Mouse (Mus musculus): Measurements from ENCODE around the gene Gm43517. TPM values are rescaled to one million over a fixed set of nuclear protein-coding genes. Genes with fewer than 3 reads are reported as not detected.

The Gm43517 gene
- not detected in 2 replicates for polyA plus RNA-seq (2012; rRNA removed; ENCODE audit: low replicate concordance)

GRCm38 (mm10) chr12:49384876-49385630, at the start of gene Gm43517:
Gene Gm43517 (plus strand): TSS chr12:49385174.

GRCm38 (mm10) chr12:49382565-49383520, 2.1 kb upstream of the Gm43517 start, which contains the start of gene Foxg1:
Gene Foxg1 (plus strand): TSS chr12:49382660.

Other genes with a start within 250 kb of the Gm43517 start
- gene Foxg1, start 2.5 kb upstream of the Gm43517 start, polyA plus RNA-seq (2012; rRNA removed; ENCODE audit: low replicate concordance), result not detected in 2 replicates

All from subcutaneous adipose tissue, adult 2 months (tissue).